Mouse (Mus musculus): ENCODE data around the gene Cd46. TPM values are rescaled to one million over a fixed set of nuclear protein-coding genes. Genes with fewer than 3 reads are reported as not detected.

Cd46 gene
- 0.87 and 1.5 TPM in 2 replicates for polyA plus RNA-seq (2015; fragmentation: Nextera tagmentation; extraction: Ambion mirVana)

GRCm38 (mm10) chr1:195092220-195092720, at the start of gene Cd46:
Gene Cd46 (minus strand): TSS chr1:195092249.
- 0 out of 2 replicates have a peak, but pooled peaks cover 2% of the 10 kb centered on the region for H3K36me3 ChIP-seq (ENCODE audit: control insufficient read depth, insufficient read depth, low read length)
- H3K4me1 ChIP-seq (replicated peaks; ENCODE audit: control insufficient read depth, insufficient read depth, low read length), result no peaks in the 10 kb centered on the region
- ATAC-seq (ENCODE audit: low read depth), result peak; percentile 99
- peak within 1 kb of the TSS; percentile 59 for H3K9ac ChIP-seq (ENCODE audit: low read length)
- peak within 1 kb of the TSS; percentile 47; the same call in 1 of the 2 replicates for H3K27ac ChIP-seq (ENCODE audit: low read length)
- no peaks in the 10 kb centered on the region for H3K9me3 ChIP-seq (ENCODE audit: control insufficient read depth, low read length)
- WGBS, result 5% methylated on average over 14 of the region's 14 CpGs
- H3K4me2 ChIP-seq (ENCODE audit: low read depth, low read length), result peak within 1 kb of the TSS; percentile 51
- peak within 1 kb of the TSS; percentile 47 for H3K4me3 ChIP-seq (ENCODE audit: low read length)
- no peaks in the 10 kb centered on the region for H3K27me3 ChIP-seq (ENCODE audit: control insufficient read depth, insufficient read depth, low read depth, low read length)

DNA sequence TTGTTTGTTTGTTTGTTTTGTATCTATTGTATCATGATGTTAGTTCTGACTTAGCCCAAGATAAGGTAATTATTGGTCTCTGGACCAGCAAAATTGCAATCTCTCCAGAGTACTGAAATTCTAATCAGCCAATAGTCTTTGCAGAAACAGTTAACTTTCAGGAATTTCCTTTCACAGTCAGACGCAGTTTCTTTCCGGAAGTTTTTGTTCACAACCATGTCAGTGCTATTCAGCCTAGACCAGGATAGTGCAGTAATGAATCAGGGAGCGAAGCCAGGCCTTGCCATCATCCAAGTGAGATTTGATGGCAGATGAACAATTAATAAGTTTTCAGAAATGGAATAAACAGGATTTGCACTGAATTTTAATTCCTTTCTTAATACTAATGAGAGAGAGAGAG, 40.0 kb upstream of the Cd46 start:
- Histone ChIP-seq H3K27me3 (ENCODE audit: control insufficient read depth, insufficient read depth, low read depth, low read length) (no peaks in the 10 kb centered on the region), H3K4me1 (replicated peaks; ENCODE audit: control insufficient read depth, insufficient read depth, low read length) (peaks cover 7% of the 10 kb centered on the region), H3K36me3 (ENCODE audit: control insufficient read depth, insufficient read depth, low read length) (peaks cover 10% of the 10 kb centered on the region; the same call in 1 of the 2 replicates), H3K9me3 (ENCODE audit: control insufficient read depth, low read length) (no peaks in the 10 kb centered on the region), H3K9ac (ENCODE audit: low read length) (no peak overlapping the region; the same call in 1 of the 2 replicates), H3K4me2 (ENCODE audit: low read depth, low read length) (peak overlapping the region; percentile 72), H3K27ac (ENCODE audit: low read length) (peak overlapping the region; percentile 99; the same call in 1 of the 2 replicates), H3K4me3 (ENCODE audit: low read length) (peak overlapping the region; percentile 76)
- no peak for ATAC-seq (ENCODE audit: low read depth)
- 26% methylated on average over 3 of the region's 3 CpGs for WGBS

- H3K9me3 ChIP-seq (ENCODE audit: control insufficient read depth, low read length), result no peaks in the 10 kb centered on the region
- peaks cover 11% of the 10 kb centered on the region for H3K36me3 ChIP-seq (ENCODE audit: control insufficient read depth, insufficient read depth, low read length)
- no peaks in the 10 kb centered on the region for H3K27me3 ChIP-seq (ENCODE audit: control insufficient read depth, insufficient read depth, low read depth, low read length)
- 17% methylated on average over 4 of the region's 4 CpGs for WGBS
- ATAC-seq (ENCODE audit: low read depth), result no peak
- H3K4me3 ChIP-seq (ENCODE audit: low read length), result peak overlapping the region; percentile 76
- peak overlapping the region; percentile 72 for H3K4me2 ChIP-seq (ENCODE audit: low read depth, low read length)
- H3K4me1 ChIP-seq (replicated peaks; ENCODE audit: control insufficient read depth, insufficient read depth, low read length), result peaks cover 7% of the 10 kb centered on the region
- peak overlapping the region; percentile 99 for H3K27ac ChIP-seq (ENCODE audit: low read length)
- peak overlapping the region; percentile 92 for H3K9ac ChIP-seq (ENCODE audit: low read length)
Measured at GRCm38 (mm10) chr1:195131675-195132015, 39.6 kb upstream of the Cd46 start.

DNA sequence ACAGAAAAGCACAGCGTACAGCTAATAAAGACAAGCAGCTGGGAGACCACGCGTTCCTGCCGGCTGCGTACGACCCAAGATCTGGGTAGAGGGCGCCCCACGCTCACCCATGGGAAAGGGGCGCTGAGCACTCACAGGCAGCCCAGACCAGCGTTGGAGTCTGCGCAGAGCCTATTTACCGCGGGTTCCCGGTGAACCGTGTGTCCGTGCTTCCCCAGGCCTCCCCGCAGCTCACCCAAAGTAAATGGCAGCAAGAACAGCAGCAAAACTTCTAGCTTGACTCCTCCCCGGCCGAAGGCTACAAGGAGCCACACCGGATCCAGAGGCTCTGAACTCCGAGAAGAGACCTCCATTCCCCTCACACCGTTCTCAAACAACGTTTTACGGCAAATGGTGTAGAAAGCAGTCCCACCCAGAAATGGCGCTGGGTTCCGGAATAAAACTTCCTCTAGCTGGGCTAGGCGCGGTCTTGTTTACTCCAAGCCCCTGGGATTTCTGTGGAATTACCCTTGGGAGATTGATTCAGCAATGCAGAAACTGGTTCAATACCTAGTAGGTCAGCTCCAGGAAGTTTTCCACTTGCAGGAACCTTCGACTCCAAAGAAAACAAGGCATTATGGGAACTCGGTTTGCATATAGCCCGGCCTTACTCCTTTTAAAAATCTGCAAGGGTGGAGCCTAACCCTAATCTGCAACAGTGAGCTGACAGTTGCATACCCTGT, 39.1 kb upstream of the Cd46 start, which contains the start of gene Cr1l:
Gene Cr1l (minus strand): TSS at position 634 of the 722 bp plus-strand sequence.
- H3K27ac ChIP-seq (ENCODE audit: low read length), result peak within 1 kb of the TSS; percentile 99
- H3K9me3 ChIP-seq (ENCODE audit: control insufficient read depth, low read length), result no peaks in the 10 kb centered on the region
- WGBS, result under 1% methylated on average over 31 of the region's 31 CpGs
- H3K36me3 ChIP-seq (ENCODE audit: control insufficient read depth, insufficient read depth, low read length), result peaks cover 12% of the 10 kb centered on the region
- H3K9ac ChIP-seq (ENCODE audit: low read length), result peak within 1 kb of the TSS; percentile 92
- peak within 1 kb of the TSS; percentile 76 for H3K4me3 ChIP-seq (ENCODE audit: low read length)
- H3K27me3 ChIP-seq (ENCODE audit: control insufficient read depth, insufficient read depth, low read depth, low read length), result no peaks in the 10 kb centered on the region
- peak; percentile 99 for ATAC-seq (ENCODE audit: low read depth)
- peaks cover 7% of the 10 kb centered on the region for H3K4me1 ChIP-seq (replicated peaks; ENCODE audit: control insufficient read depth, insufficient read depth, low read length)
- H3K4me2 ChIP-seq (ENCODE audit: low read depth, low read length), result peak within 1 kb of the TSS; percentile 72

- Histone ChIP-seq H3K4me2 (ENCODE audit: low read depth, low read length) (peak overlapping the region; percentile 72), H3K27ac (ENCODE audit: low read length) (peak overlapping the region; percentile 99), H3K27me3 (ENCODE audit: control insufficient read depth, insufficient read depth, low read depth, low read length) (no peaks in the 10 kb centered on the region), H3K4me3 (ENCODE audit: low read length) (peak overlapping the region; percentile 76), H3K9me3 (ENCODE audit: control insufficient read depth, low read length) (no peaks in the 10 kb centered on the region), H3K9ac (ENCODE audit: low read length) (peak overlapping the region; percentile 92), H3K36me3 (ENCODE audit: control insufficient read depth, insufficient read depth, low read length) (peaks cover 12% of the 10 kb centered on the region), H3K4me1 (replicated peaks; ENCODE audit: control insufficient read depth, insufficient read depth, low read length) (peaks cover 7% of the 10 kb centered on the region)
- 5% methylated on average over 2 of the region's 2 CpGs for WGBS
- ATAC-seq (ENCODE audit: low read depth), result no peak
Measured at GRCm38 (mm10) chr1:195130479-195130878, 38.4 kb upstream of the Cd46 start.

- H3K4me1 ChIP-seq (replicated peaks; ENCODE audit: control insufficient read depth, insufficient read depth, low read length), result peaks cover 7% of the 10 kb centered on the region
- H3K36me3 ChIP-seq (ENCODE audit: control insufficient read depth, insufficient read depth, low read length), result peaks cover 12% of the 10 kb centered on the region
- H3K27me3 ChIP-seq (ENCODE audit: control insufficient read depth, insufficient read depth, low read depth, low read length), result no peaks in the 10 kb centered on the region
- ATAC-seq (ENCODE audit: low read depth), result no peak
- no peaks in the 10 kb centered on the region for H3K9me3 ChIP-seq (ENCODE audit: control insufficient read depth, low read length)
- no peak overlapping the region for H3K4me3 ChIP-seq (ENCODE audit: low read length)
- H3K9ac ChIP-seq (ENCODE audit: low read length), result no peak overlapping the region
- 76% methylated on average over 1 of the region's 1 CpGs for whole genome bisulfite sequencing
- H3K4me2 ChIP-seq (ENCODE audit: low read depth, low read length), result peak overlapping the region; percentile 21; the same call in 1 of the 2 replicates
- H3K27ac ChIP-seq (ENCODE audit: low read length), result no peak overlapping the region
Measured at GRCm38 (mm10) chr1:195129867-195130266, 37.8 kb upstream of the Cd46 start.

DNA sequence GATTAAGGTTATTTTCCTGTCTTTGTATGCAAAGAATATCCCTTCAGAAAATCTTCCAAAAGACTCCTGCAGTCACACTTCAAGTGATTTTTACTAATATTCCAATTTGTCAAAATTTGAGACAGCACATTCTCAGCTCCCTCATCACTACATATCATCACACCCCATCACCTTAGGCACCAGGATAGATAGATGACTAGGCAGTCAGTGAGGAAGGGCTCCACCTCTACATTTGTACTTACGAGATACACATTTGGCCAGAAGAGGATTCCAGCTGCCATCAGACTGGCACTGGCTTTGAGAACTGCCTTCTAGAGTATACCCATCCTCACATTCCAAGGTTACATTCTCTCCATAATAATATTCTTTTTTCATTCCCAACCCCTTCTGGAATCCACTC, 22.4 kb upstream of the Cd46 start:
- Histone ChIP-seq H3K4me3 (ENCODE audit: low read length) (no peak overlapping the region), H3K36me3 (ENCODE audit: control insufficient read depth, insufficient read depth, low read length) (peaks cover 26% of the 10 kb centered on the region), H3K9ac (ENCODE audit: low read length) (no peak overlapping the region), H3K27ac (ENCODE audit: low read length) (no peak overlapping the region), H3K9me3 (ENCODE audit: control insufficient read depth, low read length) (no peaks in the 10 kb centered on the region), H3K4me2 (ENCODE audit: low read depth, low read length) (no peak overlapping the region), H3K4me1 (replicated peaks; ENCODE audit: control insufficient read depth, insufficient read depth, low read length) (no peaks in the 10 kb centered on the region), H3K27me3 (ENCODE audit: control insufficient read depth, insufficient read depth, low read depth, low read length) (no peaks in the 10 kb centered on the region)
- no peak for ATAC-seq (ENCODE audit: low read depth)
- WGBS, result 100% methylated on average over 1 of the region's 1 CpGs

GRCm38 (mm10) chr1:195113621-195114020, 21.6 kb upstream of the Cd46 start:
- Histone ChIP-seq H3K27me3 (ENCODE audit: control insufficient read depth, insufficient read depth, low read depth, low read length) (no peaks in the 10 kb centered on the region), H3K4me2 (ENCODE audit: low read depth, low read length) (no peak overlapping the region), H3K36me3 (ENCODE audit: control insufficient read depth, insufficient read depth, low read length) (peaks cover 26% of the 10 kb centered on the region), H3K9me3 (ENCODE audit: control insufficient read depth, low read length) (no peaks in the 10 kb centered on the region), H3K4me3 (ENCODE audit: low read length) (no peak overlapping the region), H3K4me1 (replicated peaks; ENCODE audit: control insufficient read depth, insufficient read depth, low read length) (no peaks in the 10 kb centered on the region), H3K9ac (ENCODE audit: low read length) (no peak overlapping the region), H3K27ac (ENCODE audit: low read length) (no peak overlapping the region)
- no peak for ATAC-seq (ENCODE audit: low read depth)
- 90% methylated on average over 4 of the region's 4 CpGs for WGBS

GRCm38 (mm10) chr1:195100693-195101092, 8.6 kb upstream of the Cd46 start:
- no peaks in the 10 kb centered on the region for H3K9me3 ChIP-seq (ENCODE audit: control insufficient read depth, low read length)
- no peak overlapping the region for H3K9ac ChIP-seq (ENCODE audit: low read length)
- H3K36me3 ChIP-seq (ENCODE audit: control insufficient read depth, insufficient read depth, low read length), result peaks cover 9% of the 10 kb centered on the region
- H3K27me3 ChIP-seq (ENCODE audit: control insufficient read depth, insufficient read depth, low read depth, low read length), result no peaks in the 10 kb centered on the region
- no peak overlapping the region for H3K4me3 ChIP-seq (ENCODE audit: low read length)
- H3K4me2 ChIP-seq (ENCODE audit: low read depth, low read length), result no peak overlapping the region
- no peak overlapping the region for H3K27ac ChIP-seq (ENCODE audit: low read length)
- no peaks in the 10 kb centered on the region for H3K4me1 ChIP-seq (replicated peaks; ENCODE audit: control insufficient read depth, insufficient read depth, low read length)
- no peak for ATAC-seq (ENCODE audit: low read depth)
- WGBS, result 25% methylated on average over 4 of the region's 4 CpGs

Data from lung, embryonic 16.5 days (tissue).